Mouse (Mus musculus) heart, postnatal 0 days (tissue): ENCODE results near the gene Arid1b. TPM values are rescaled to one million over a fixed set of nuclear protein-coding genes. Genes with fewer than 3 reads are reported as not detected.

Experiments used
- ATAC-seq: fragments of 200-750 bp; cut with Nextera tagmentation; 2 replicates; pipeline ENCODE4 v1.8.0; 2017; ENCODE audit warnings: low read depth, moderate number of reproducible peaks, moderate library complexity; ENCODE audit not compliant: insufficient read depth
- DNase-seq: peaks from one replicate; pipeline ENCODE4 v3.0.0-alpha.2; 2016; ENCODE audit warnings: low spot score
- H3K27ac ChIP-seq: fragments of 300-500 bp; sonication (generic); 2 replicates; pipeline ENCODE4 v1.5.1; 2014; ENCODE audit warnings: low read depth, mild to moderate bottlenecking
- H3K27me3 ChIP-seq: fragments of 300-500 bp; sonication (generic); 2 replicates; pipeline ENCODE4 v1.6.1; 2014; ENCODE audit warnings: low read length, mixed read lengths; ENCODE audit not compliant: control insufficient read depth, insufficient read depth
- H3K36me3 ChIP-seq: fragments of 300-500 bp; sonication (generic); replicated peaks from 2 replicates; pipeline ENCODE4 v1.6.1; 2014; ENCODE audit warnings: low read length, mixed read lengths; ENCODE audit not compliant: control insufficient read depth, insufficient read depth
- H3K4me1 ChIP-seq: fragments of 300-500 bp; sonication (generic); 2 replicates; pipeline ENCODE4 v1.6.1; 2014; ENCODE audit warnings: antibody characterized with exemption; ENCODE audit not compliant: control insufficient read depth, insufficient read depth
- H3K4me2 ChIP-seq: fragments of 300-500 bp; sonication (generic); 2 replicates; pipeline ENCODE4 v1.6.1; 2014; ENCODE audit warnings: low read depth, mild to moderate bottlenecking, low read length, moderate library complexity
- H3K4me3 ChIP-seq: fragments of 300-500 bp; sonication (generic); 2 replicates; pipeline ENCODE4 v1.5.1; 2014; ENCODE audit warnings: low read depth, low read length
- H3K9ac ChIP-seq: fragments of 300-500 bp; sonication (generic); replicated peaks from 2 replicates; pipeline ENCODE4 v1.6.1; 2014; ENCODE audit warnings: low read depth, low read length, mixed read lengths
- H3K9me3 ChIP-seq: fragments of 300-500 bp; sonication (generic); replicated peaks from 2 replicates; pipeline ENCODE4 v1.6.1; 2016; ENCODE audit warnings: low read length; ENCODE audit not compliant: control insufficient read depth
- CTCF ChIP-seq: IDR thresholded peaks from 2 replicates; pipeline ENCODE4 v1.5.1; 2016; ENCODE audit warnings: antibody characterized with exemption, control low read depth, low read depth
- EP300 ChIP-seq: IDR thresholded peaks from 2 replicates; pipeline ENCODE4 v1.6.1; 2016; ENCODE audit warnings: antibody characterized with exemption, low read depth
- WGBS: fragments of 180-500 bp; shearing (Covaris S2); extraction: QIAGEN DNeasy Blood & Tissue Kit; methylation state at CpG from one replicate; pipeline ENCODE4 v1.1.7; 2014; 5-methylcytosine and 5-hydroxymethylcytosine counted together
- polyA plus RNA-seq: library from polyadenylated mRNA; unstranded; fragments of >200 nt; fragmentation: Nextera tagmentation; extraction: Ambion mirVana; gene quantifications from 2 replicates; pipeline ENCODE4 v1.2.1, GENCODE M21; 2015
- total RNA-seq: library from RNA; depleted of rRNA; stranded (reverse); fragments of >200 nt; gene quantifications from 2 replicates; pipeline ENCODE4 v1.2.3, GENCODE M21; 2014; ENCODE audit warnings: low replicate concordance

Gene Arid1b
- total and polyA plus RNA-seq, 2 experiments from 2014 or later, result 4.4 to 27.3 TPM

GRCm38 (mm10) chr17:5162525-5162924 is 168.4 kb downstream of the Arid1b start:
- Histone ChIP-seq H3K4me2 (no peak overlapping the region), H3K27ac (no peak overlapping the region), H3K9ac (no peak overlapping the region), H3K4me1 (peaks cover 15% of the 10 kb centered on the region), H3K27me3 (no peaks in the 10 kb centered on the region), H3K36me3 (no peaks in the 10 kb centered on the region), H3K4me3 (no peak overlapping the region), H3K9me3 (no peaks in the 10 kb centered on the region)
- TF ChIP-seq EP300 (no peak), CTCF (no peak)
- ATAC-seq (no peak), DNase-seq (no peak)
- 70% methylated on average over 2 of the region's 2 CpGs for WGBS

DNA sequence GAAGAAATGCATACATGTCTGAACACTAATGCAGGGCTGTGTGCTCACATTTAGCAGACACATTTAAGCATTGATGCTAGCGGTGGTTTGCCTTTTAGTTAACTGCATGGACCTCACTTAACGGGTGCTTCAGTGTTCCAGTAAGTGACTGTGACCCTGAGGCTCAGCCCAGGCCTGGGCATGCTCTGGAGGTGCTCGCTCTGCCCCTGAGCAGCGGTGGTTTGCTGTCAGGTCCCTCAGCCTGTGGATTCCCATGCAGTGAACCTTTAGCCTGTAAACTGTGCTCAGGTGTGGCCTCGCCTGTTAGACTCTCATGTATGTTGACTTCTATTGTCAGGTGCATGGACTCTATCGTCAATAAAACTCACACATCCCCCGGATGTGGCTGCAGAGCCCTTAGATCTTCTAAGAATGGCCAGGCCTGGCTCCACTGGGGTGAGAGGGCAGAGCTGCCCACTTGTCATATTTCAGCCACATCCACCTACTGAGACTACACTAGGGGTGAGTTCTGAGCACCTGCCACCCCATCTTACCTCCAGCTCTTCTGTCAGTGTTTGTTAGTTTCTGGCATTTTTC is 169.2 kb downstream of the Arid1b start:
- Histone ChIP-seq H3K36me3 (no peaks in the 10 kb centered on the region), H3K9me3 (no peaks in the 10 kb centered on the region), H3K27me3 (no peaks in the 10 kb centered on the region), H3K4me1 (peaks cover 15% of the 10 kb centered on the region), H3K9ac (no peak overlapping the region), H3K4me3 (no peak overlapping the region), H3K27ac (no peak overlapping the region), H3K4me2 (no peak overlapping the region)
- TF ChIP-seq EP300, result no peak
- no peak for TF ChIP-seq CTCF
- no peak for ATAC-seq
- DNase-seq, result no peak
- 85% methylated on average over 7 of the region's 7 CpGs for WGBS

- Histone ChIP-seq H3K27ac (no peak overlapping the region), H3K4me3 (no peak overlapping the region), H3K9me3 (no peaks in the 10 kb centered on the region), H3K27me3 (no peaks in the 10 kb centered on the region), H3K4me1 (peaks cover 27% of the 10 kb centered on the region), H3K9ac (no peak overlapping the region), H3K36me3 (no peaks in the 10 kb centered on the region), H3K4me2 (no peak overlapping the region)
- WGBS, result 82% methylated on average over 4 of the region's 4 CpGs
- TF ChIP-seq EP300, result no peak
- TF ChIP-seq CTCF, result no peak
- no peak for DNase-seq
- no peak for ATAC-seq
Measured at GRCm38 (mm10) chr17:5164794-5165193, 170.7 kb downstream of the Arid1b start.

DNA sequence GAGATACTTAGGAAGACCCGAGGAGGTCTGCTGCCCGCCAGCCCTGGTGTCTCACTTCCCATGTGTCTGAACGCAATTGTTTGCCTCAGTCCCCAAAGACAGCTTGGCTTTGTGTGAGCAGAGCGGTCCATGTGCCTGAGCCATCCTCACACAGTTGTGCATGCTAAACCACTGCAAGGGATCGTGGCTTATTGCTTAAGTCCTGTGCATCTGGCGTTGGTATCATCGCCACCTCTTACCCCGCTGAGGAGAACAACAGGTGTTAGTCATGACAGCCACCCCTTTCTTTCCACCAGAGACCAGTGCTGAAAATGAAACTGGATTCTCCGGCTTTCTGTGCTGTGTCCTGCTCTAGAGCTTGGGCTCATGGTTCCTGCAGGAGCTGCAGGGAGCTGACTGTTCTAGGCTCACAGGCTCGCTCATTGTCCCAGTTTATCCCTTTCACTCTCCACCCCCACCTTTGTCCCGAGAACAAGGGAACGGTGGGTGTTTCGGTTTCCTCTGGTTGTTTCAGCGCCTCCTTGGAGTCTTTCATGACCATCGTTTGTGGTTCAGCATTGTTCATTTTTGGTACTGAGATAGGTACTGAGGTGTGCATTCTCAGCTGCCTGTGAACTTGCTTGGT is 171.2 kb downstream of the Arid1b start:
- Histone ChIP-seq H3K4me3 (no peak overlapping the region; the same call in 1 of the 2 replicates), H3K36me3 (no peaks in the 10 kb centered on the region), H3K27me3 (no peaks in the 10 kb centered on the region), H3K9ac (no peak overlapping the region), H3K9me3 (no peaks in the 10 kb centered on the region), H3K4me2 (no peak overlapping the region), H3K4me1 (peaks cover 29% of the 10 kb centered on the region), H3K27ac (no peak overlapping the region)
- TF ChIP-seq EP300, result no peak
- TF ChIP-seq CTCF, result no peak
- WGBS, result 81% methylated on average over 15 of the region's 15 CpGs
- ATAC-seq, result no peak
- no peak for DNase-seq

GRCm38 (mm10) chr17:5166175-5166574 is 172.0 kb downstream of the Arid1b start:
- no peak for TF ChIP-seq EP300
- TF ChIP-seq CTCF, result no peak

GRCm38 (mm10) chr17:5168046-5168445 is 173.9 kb downstream of the Arid1b start:
- Histone ChIP-seq H3K9me3 (no peaks in the 10 kb centered on the region), H3K27ac (no peak overlapping the region), H3K4me3 (no peak overlapping the region), H3K36me3 (no peaks in the 10 kb centered on the region), H3K4me1 (peaks cover 35% of the 10 kb centered on the region), H3K4me2 (no peak overlapping the region), H3K27me3 (no peaks in the 10 kb centered on the region), H3K9ac (no peak overlapping the region)
- DNase-seq, result no peak
- ATAC-seq, result no peak
- TF ChIP-seq EP300 (no peak), CTCF (no peak)
- WGBS, result 79% methylated on average over 7 of the region's 7 CpGs

More at GRCm38 (mm10) chr17:5166175-5166574, 172.0 kb downstream of the Arid1b start:
- ATAC-seq (no peak), DNase-seq (no peak)
- Histone ChIP-seq H3K36me3 (no peaks in the 10 kb centered on the region), H3K9ac (no peak overlapping the region), H3K27me3 (no peaks in the 10 kb centered on the region), H3K4me2 (no peak overlapping the region), H3K4me1 (peaks cover 29% of the 10 kb centered on the region), H3K9me3 (no peaks in the 10 kb centered on the region), H3K4me3 (no peak overlapping the region), H3K27ac (no peak overlapping the region)
- 83% methylated on average over 4 of the region's 4 CpGs for WGBS
